Mouse (Mus musculus): ENCODE results near the gene Upk3b.

Upk3b gene

GRCm38 (mm10) chr5:136077001-136077550 lies 38.8 kb downstream of the Upk3b start:
- no peak for DNase-seq

GRCm38 (mm10) chr5:136078136-136078535 lies 39.8 kb downstream of the Upk3b start:
- DNase-seq = no peak

- DNase-seq = no peak
Observed at GRCm38 (mm10) chr5:136082345-136082744, 44.0 kb downstream of the Upk3b start.

GRCm38 (mm10) chr5:136083669-136084107 lies 45.4 kb downstream of the Upk3b start, which contains the start of gene Rasa4:
Gene Rasa4, plus strand, starts transcription at chr5:136083916.
- DNase-seq = peak; percentile 91 to 96

GRCm38 (mm10) chr5:136084144-136084881 lies 46.0 kb downstream of the Upk3b start:
- no peak for DNase-seq

- peak; percentile 48 to 65 for DNase-seq
Observed at GRCm38 (mm10) chr5:136084891-136085651, 46.8 kb downstream of the Upk3b start.

- no peak for DNase-seq
Observed at GRCm38 (mm10) chr5:136086290-136086689, 48.0 kb downstream of the Upk3b start.

- DNase-seq = peak in 1 of 2 experiments; percentile 47
Observed at GRCm38 (mm10) chr5:136088821-136089575, 50.7 kb downstream of the Upk3b start.

GRCm38 (mm10) chr5:136091927-136092326 lies 53.6 kb downstream of the Upk3b start:
- no peak for DNase-seq

- DNase-seq = no peak
Observed at GRCm38 (mm10) chr5:136094249-136095010, 56.1 kb downstream of the Upk3b start.

- DNase-seq = no peak
Observed at GRCm38 (mm10) chr5:136095089-136095488, 56.8 kb downstream of the Upk3b start.

All from cerebellum, postnatal 25 days (tissue).